Mouse (Mus musculus): Measurements from ENCODE around the gene Tmprss9. TPM values are rescaled to one million over a fixed set of nuclear protein-coding genes. Genes with fewer than 3 reads are reported as not detected.
A peak's percentile ranks its signal among the peaks of the same experiment; 100 is the strongest.

Tmprss9 gene
- total and polyA plus RNA-seq, 3 experiments: 0.04 TPM; not detected in 2

GRCm38 (mm10) chr10:80904709-80905108 lies 33.1 kb downstream of the Tmprss9 start:
- DNase-seq (ENCODE audit: extremely low read depth): no peak
- H3K27me3 ChIP-seq (replicated peaks): no peaks in the 10 kb centered on the region
- no peak overlapping the region for H3K9ac ChIP-seq (ENCODE audit: insufficient read depth, low read depth)
- H3K36me3 ChIP-seq (replicated peaks in 1 of 2; ENCODE audit: control insufficient read depth in 1 of 2, insufficient read depth in 1 of 2, low read length in 1 of 2): peaks cover 40 to 84% of the 10 kb centered on the region in 2 experiments
- H3K4me1 ChIP-seq (ENCODE audit: control insufficient read depth in 1 of 2, insufficient read depth in 2 of 2): peaks cover 6 to 8% of the 10 kb centered on the region in 2 experiments; a peak in 3 of 4 replicates
- H3K4me3 ChIP-seq (replicated peaks in 1 of 3; ENCODE audit: low read depth in 2 of 3, low read length in 2 of 3, poor library complexity in 1 of 3): no peak overlapping the region
- H3K27ac ChIP-seq (ENCODE audit: insufficient read depth, low read depth): no peak overlapping the region
- H3K79me2 ChIP-seq (replicated peaks; ENCODE audit: control insufficient read depth, extremely low read depth, insufficient read depth, poor library complexity, severe bottlenecking): peaks cover 3% of the 10 kb centered on the region; the same call in 1 of the 2 replicates
- no peak for TF ChIP-seq MYC (IDR thresholded peaks at IDR 0.05; ENCODE audit: low read depth, low read length)
- no peak for TF ChIP-seq MXI1 (IDR thresholded peaks at IDR 0.05; ENCODE audit: low read depth, low read length)
- no peak for TF ChIP-seq TBP (conservative IDR thresholded peaks at IDR 0.05; ENCODE audit: low read depth, low read length)
- no peak for TF ChIP-seq ZNF384 (IDR thresholded peaks at IDR 0.05; ENCODE audit: low read depth, low read length)
- no peak for TF ChIP-seq EP300 (IDR thresholded peaks at IDR 0.05; ENCODE audit: low read length)
- TF ChIP-seq SIN3A (IDR thresholded peaks at IDR 0.05; ENCODE audit: low read length): no peak
- TF ChIP-seq JUND (conservative IDR thresholded peaks at IDR 0.05; ENCODE audit: low read depth, low read length): no peak
- dilution Hi-C loops (cut with MboI; ENCODE audit: extremely low pct_ligation_motif_present, extremely low pct_unique_long_range_greater_than_20kb, low sequenced_read_pairs) (no loop called here), in situ Hi-C loops (cut with MboI; ENCODE audit: low pct_ligation_motif_present, low pct_unique_long_range_greater_than_20kb, low sequenced_read_pairs) (no loop called here)
- no peaks in the 10 kb centered on the region for H3K9me3 ChIP-seq (replicated peaks; ENCODE audit: low read length)
- H3K4me2 ChIP-seq (ENCODE audit: insufficient read depth, low read depth, poor library complexity, severe bottlenecking): no peak overlapping the region

- DNase-seq (ENCODE audit: extremely low read depth): no peak
- Histone ChIP-seq H3K4me2 (ENCODE audit: insufficient read depth, low read depth, poor library complexity, severe bottlenecking) (no peak overlapping the region), H3K4me3 (replicated peaks in 1 of 3; ENCODE audit: low read depth in 2 of 3, low read length in 2 of 3, poor library complexity in 1 of 3) (no peak overlapping the region), H3K27ac (ENCODE audit: insufficient read depth, low read depth) (no peak overlapping the region), H3K27me3 (replicated peaks) (no peaks in the 10 kb centered on the region), H3K79me2 (replicated peaks; ENCODE audit: control insufficient read depth, extremely low read depth, insufficient read depth, poor library complexity, severe bottlenecking) (no peaks in the 10 kb centered on the region), H3K36me3 (replicated peaks in 1 of 2; ENCODE audit: control insufficient read depth in 1 of 2, insufficient read depth in 1 of 2, low read length in 1 of 2) (peaks cover 24 to 92% of the 10 kb centered on the region in 2 experiments), H3K9me3 (replicated peaks; ENCODE audit: low read length) (no peaks in the 10 kb centered on the region), H3K9ac (ENCODE audit: insufficient read depth, low read depth) (no peak overlapping the region), H3K4me1 (ENCODE audit: control insufficient read depth in 1 of 2, insufficient read depth in 2 of 2) (peaks cover 0 to 11% of the 10 kb centered on the region in 2 experiments; a peak in 1 of 4 replicates)
- TF ChIP-seq BHLHE40 (IDR thresholded peaks at IDR 0.05; ENCODE audit: low read depth, low read length): peak; percentile 30; the same call in 1 of the 2 replicates
- TF ChIP-seq IRF4 (IDR thresholded peaks at IDR 0.05; ENCODE audit: low read depth, low read length): no peak
- dilution Hi-C loops (cut with MboI; ENCODE audit: extremely low pct_ligation_motif_present, extremely low pct_unique_long_range_greater_than_20kb, low sequenced_read_pairs) (no loop called here), in situ Hi-C loops (cut with MboI; ENCODE audit: low pct_ligation_motif_present, low pct_unique_long_range_greater_than_20kb, low sequenced_read_pairs) (no loop called here)
These were observed 37.9 kb downstream of the Tmprss9 start for GRCm38 (mm10) chr10:80909375-80910162.

GRCm38 (mm10) chr10:80911354-80911753 lies 39.7 kb downstream of the Tmprss9 start:
- Histone ChIP-seq H3K4me3 (replicated peaks in 1 of 3; ENCODE audit: low read depth in 2 of 3, low read length in 2 of 3, poor library complexity in 1 of 3) (no peak overlapping the region), H3K4me1 (ENCODE audit: control insufficient read depth in 1 of 2, insufficient read depth in 2 of 2) (peaks cover 4 to 11% of the 10 kb centered on the region in 2 experiments; a peak in 2 of 4 replicates), H3K4me2 (ENCODE audit: insufficient read depth, low read depth, poor library complexity, severe bottlenecking) (no peak overlapping the region), H3K79me2 (replicated peaks; ENCODE audit: control insufficient read depth, extremely low read depth, insufficient read depth, poor library complexity, severe bottlenecking) (no peaks in the 10 kb centered on the region), H3K9ac (ENCODE audit: insufficient read depth, low read depth) (no peak overlapping the region), H3K9me3 (replicated peaks; ENCODE audit: low read length) (no peaks in the 10 kb centered on the region), H3K27me3 (replicated peaks) (no peaks in the 10 kb centered on the region), H3K36me3 (replicated peaks in 1 of 2; ENCODE audit: control insufficient read depth in 1 of 2, insufficient read depth in 1 of 2, low read length in 1 of 2) (peaks cover 16 to 90% of the 10 kb centered on the region in 2 experiments), H3K27ac (ENCODE audit: insufficient read depth, low read depth) (no peak overlapping the region)
- dilution Hi-C loops (cut with MboI; ENCODE audit: extremely low pct_ligation_motif_present, extremely low pct_unique_long_range_greater_than_20kb, low sequenced_read_pairs): no loop called here
- TF ChIP-seq SMC3 (IDR thresholded peaks at IDR 0.05; ENCODE audit: low read depth, low read length) (no peak), ZKSCAN1 (IDR thresholded peaks at IDR 0.05; ENCODE audit: borderline replicate concordance, low read depth, low read length) (no peak)
- no peak for DNase-seq (ENCODE audit: extremely low read depth)
- in situ Hi-C loops (cut with MboI; ENCODE audit: low pct_ligation_motif_present, low pct_unique_long_range_greater_than_20kb, low sequenced_read_pairs): no loop called here

Data from CH12.LX (cell line).